ENCODE assay signal across 20 mouse cellular contexts in genomic region chr2:91977960-91978359, GRCm38 (mm10). TPM values are rescaled to one million over a fixed set of nuclear protein-coding genes. Genes with fewer than 3 reads are reported as not detected.
DNase-seq lines count a peak whose midpoint lies in the region; ATAC-seq and TF ChIP-seq lines count a peak whose summit lies in the region.
"Had no signal": no experiment of that assay in that cellular context is flagged by ENCODE, and none has a peak within 500 bp of the region (broad histone marks: within the 10 kb centered on the region; RNA-seq: fewer than 3 reads in every experiment).

No protein-coding gene starts in this region.

- no peaks in the 10 kb centered on the region for H3K9me3 ChIP-seq in forebrain, embryonic 15.5 days
- no peaks in the 10 kb centered on the region for H3K9me3 ChIP-seq in forebrain, postnatal 0 days (ENCODE audit: low read length)
- no peaks in the 10 kb centered on the region for H3K9me3 ChIP-seq in lung, embryonic 14.5 days (ENCODE audit: low read depth, low read length)
- H3K9me3 ChIP-seq in embryonic facial prominence, embryonic 10.5 days, result no peaks in the 10 kb centered on the region

- DNase-seq in forebrain, postnatal 0 days, result no peak
- DNase-seq in lung, embryonic 14.5 days, result no peak
- no peak for DNase-seq in lung, adult 2 months
- DNase-seq in embryonic facial prominence, embryonic 10.5 days (ENCODE audit: low spot score), result no peak
- DNase-seq in naive thymus-derived CD4-positive, alpha-beta T cell, adult 2 months (ENCODE audit: low read depth), result peak; percentile 43
- DNase-seq in embryo, embryonic 10.5 days (ENCODE audit: low spot score), result no peak
- no peak for DNase-seq in frontal cortex, postnatal 10 days (ENCODE audit: low spot score in 2 of 2)
- DNase-seq: adrenal gland, adult 2 months; B cell, adult 2 months; cerebellum, adult 11-12 months; kidney, adult 18-20 months; kidney, postnatal 36 days; lung, postnatal 10 days; right cerebral cortex, postnatal 14 days had no signal

- peaks cover 25% of the 10 kb centered on the region for H3K27me3 ChIP-seq in forebrain, embryonic 15.5 days
- H3K27me3 ChIP-seq in forebrain, postnatal 0 days (ENCODE audit: insufficient read depth, low read length), result peaks cover 10% of the 10 kb centered on the region
- peaks cover 37% of the 10 kb centered on the region for H3K27me3 ChIP-seq in lung, embryonic 14.5 days (ENCODE audit: insufficient read depth, low read length)
- peaks cover 67% of the 10 kb centered on the region for H3K27me3 ChIP-seq in embryonic facial prominence, embryonic 10.5 days (replicated peaks; ENCODE audit: low read depth, poor library complexity, severe bottlenecking)

- TF ChIP-seq CTCF in forebrain, postnatal 0 days (IDR thresholded peaks at IDR 0.05; ENCODE audit: low read depth), result no peak
- no peak for TF ChIP-seq CTCF in lung, embryonic 14.5 days (IDR thresholded peaks at IDR 0.05; ENCODE audit: low read depth)
- TF ChIP-seq CTCF in lung, adult 2 months (IDR thresholded peaks at IDR 0.05; ENCODE audit: insufficient read depth, low read length), result no peak

- 0 out of 2 replicates have a peak overlapping the region, but pooled peaks have one; percentile 29 for H3K27ac ChIP-seq in forebrain, embryonic 15.5 days (replicated peaks)
- no peak overlapping the region for H3K27ac ChIP-seq in forebrain, postnatal 0 days (ENCODE audit: low read depth, low read length)
- H3K27ac ChIP-seq in lung, embryonic 14.5 days (ENCODE audit: low read depth), result peak overlapping the region; percentile 30; the same call in 1 of the 2 replicates
- H3K27ac ChIP-seq in embryonic facial prominence, embryonic 10.5 days (replicated peaks), result peak overlapping the region; percentile 27; the same call in 1 of the 2 replicates

- no peak overlapping the region for H3K9ac ChIP-seq in forebrain, embryonic 15.5 days (replicated peaks)
- H3K9ac ChIP-seq in forebrain, postnatal 0 days, result no peak overlapping the region
- H3K9ac ChIP-seq in lung, embryonic 14.5 days, result no peak overlapping the region

- H3K4me1 ChIP-seq in forebrain, embryonic 15.5 days, result peaks cover 38% of the 10 kb centered on the region
- H3K4me1 ChIP-seq in forebrain, postnatal 0 days (ENCODE audit: insufficient read depth), result peaks cover 17% of the 10 kb centered on the region
- peaks cover 16% of the 10 kb centered on the region for H3K4me1 ChIP-seq in lung, embryonic 14.5 days (ENCODE audit: insufficient read depth)
- H3K4me1 ChIP-seq in lung, adult 2 months (ENCODE audit: control insufficient read depth, insufficient read depth, low read length), result no peaks in the 10 kb centered on the region
- peaks cover 62% of the 10 kb centered on the region for H3K4me1 ChIP-seq in embryonic facial prominence, embryonic 10.5 days

- no peak overlapping the region for H3K4me2 ChIP-seq in forebrain, embryonic 15.5 days (replicated peaks)
- H3K4me2 ChIP-seq in forebrain, postnatal 0 days (ENCODE audit: low read depth), result no peak overlapping the region
- H3K4me2 ChIP-seq in lung, embryonic 14.5 days, result no peak overlapping the region; the same call in 1 of the 2 replicates
- H3K4me2 ChIP-seq: liver, embryonic 11.5 days had no signal

- TF ChIP-seq POLR2A in lung, adult 2 months (IDR thresholded peaks at IDR 0.05; ENCODE audit: borderline replicate concordance, extremely low read depth, low read depth, low read length), result no peak

- 80% methylated on average over 4 of the region's 4 CpGs for WGBS in forebrain, embryonic 15.5 days
- WGBS in forebrain, postnatal 0 days, result 85% methylated on average over 4 of the region's 4 CpGs
- WGBS in lung, embryonic 14.5 days, result 69% methylated on average over 4 of the region's 4 CpGs
- WGBS in lung, adult 2 months, result 60% methylated on average over 4 of the region's 4 CpGs
- 81% methylated on average over 4 of the region's 4 CpGs for WGBS in embryonic facial prominence, embryonic 10.5 days

- ATAC-seq in forebrain, embryonic 15.5 days (replicated peaks), result no peak
- no peak for ATAC-seq in forebrain, postnatal 0 days
- no peak for ATAC-seq in lung, embryonic 14.5 days (ENCODE audit: insufficient read depth)

- H3K4me3 ChIP-seq in forebrain, embryonic 15.5 days, result no peak overlapping the region
- H3K4me3 ChIP-seq in forebrain, postnatal 0 days (ENCODE audit: low read depth, low read length), result no peak overlapping the region
- no peak overlapping the region for H3K4me3 ChIP-seq in lung, embryonic 14.5 days (ENCODE audit: low read depth, low read length)
- H3K4me3 ChIP-seq in lung, adult 2 months (replicated peaks; ENCODE audit: extremely low read depth, low read depth, low read length), result no peak overlapping the region
- no peak overlapping the region for H3K4me3 ChIP-seq in embryonic facial prominence, embryonic 10.5 days

- H3K36me3 ChIP-seq in forebrain, embryonic 15.5 days, result no peaks in the 10 kb centered on the region
- H3K36me3 ChIP-seq in forebrain, postnatal 0 days (ENCODE audit: insufficient read depth), result no peaks in the 10 kb centered on the region
- H3K36me3 ChIP-seq in lung, embryonic 14.5 days (ENCODE audit: insufficient read depth), result peaks cover 5% of the 10 kb centered on the region; the same call in 1 of the 2 replicates
- H3K36me3 ChIP-seq in embryonic facial prominence, embryonic 10.5 days (replicated peaks), result no peaks in the 10 kb centered on the region

RNA-seq across cellular contexts. Expression of gene Dgkz, which starts 2.3 kb away (rescaled TPM):
- 27.6 and 28.2 TPM in 2 replicates for polyA plus RNA-seq in forebrain, embryonic 15.5 days (2015; fragmentation: Nextera tagmentation; extraction: Ambion mirVana)
- 112 and 116 TPM in 2 replicates for total RNA-seq in forebrain, postnatal 0 days (2014; rRNA removed)
- polyA plus RNA-seq in forebrain, postnatal 0 days (2015; fragmentation: Nextera tagmentation; extraction: Ambion mirVana), result 29.1 and 31.4 TPM in 2 replicates
- polyA plus RNA-seq in lung, embryonic 14.5 days (2014; fragmentation: Nextera tagmentation; extraction: Ambion mirVana), result 59.2 and 63.9 TPM in 2 replicates
- 252 and 308 TPM in 2 replicates for polyA plus RNA-seq in lung, adult 2 months (2012; rRNA removed)
- 42.1 and 45.0 TPM in 2 replicates for polyA plus RNA-seq in embryonic facial prominence, embryonic 10.5 days (2016; fragmentation: Nextera tagmentation; extraction: Ambion mirVana)

RNA-seq across cellular contexts. Expression of gene Gm9821, which starts 32.5 kb away (rescaled TPM):
- 0.15 and 0.32 TPM in 2 replicates for polyA plus RNA-seq in forebrain, embryonic 15.5 days (2015; fragmentation: Nextera tagmentation; extraction: Ambion mirVana)
- not detected in 2 replicates for total RNA-seq in forebrain, postnatal 0 days (2014; rRNA removed)
- polyA plus RNA-seq in forebrain, postnatal 0 days (2015; fragmentation: Nextera tagmentation; extraction: Ambion mirVana), result not detected in 2 replicates
- 0.34 and 1.1 TPM in 2 replicates for polyA plus RNA-seq in lung, embryonic 14.5 days (2014; fragmentation: Nextera tagmentation; extraction: Ambion mirVana)
- not detected in 2 replicates for polyA plus RNA-seq in lung, adult 2 months (2012; rRNA removed)
- 0.23 and 0.41 TPM in 2 replicates for polyA plus RNA-seq in embryonic facial prominence, embryonic 10.5 days (2016; fragmentation: Nextera tagmentation; extraction: Ambion mirVana)
- total RNA-seq: adrenal gland, adult 2 months; gastrocnemius, postnatal 4 days; layer of hippocampus, postnatal 25 days; left cerebral cortex, postnatal 36 days had no signal
- polyA plus RNA-seq: adrenal gland, adult 2 months; cortical plate, adult 2 months had no signal

RNA-seq across cellular contexts. Expression of gene Mdk, which starts 45.9 kb away (rescaled TPM):
- 347 and 357 TPM in 2 replicates for polyA plus RNA-seq in forebrain, embryonic 15.5 days (2015; fragmentation: Nextera tagmentation; extraction: Ambion mirVana)
- total RNA-seq in forebrain, postnatal 0 days (2014; rRNA removed), result 74.2 and 75.5 TPM in 2 replicates
- polyA plus RNA-seq in forebrain, postnatal 0 days (2015; fragmentation: Nextera tagmentation; extraction: Ambion mirVana), result 121 and 162 TPM in 2 replicates
- 1,044 and 1,097 TPM in 2 replicates for polyA plus RNA-seq in lung, embryonic 14.5 days (2014; fragmentation: Nextera tagmentation; extraction: Ambion mirVana)
- 10.0 and 10.1 TPM in 2 replicates for polyA plus RNA-seq in lung, adult 2 months (2012; rRNA removed)
- 2,212 and 2,218 TPM in 2 replicates for polyA plus RNA-seq in embryonic facial prominence, embryonic 10.5 days (2016; fragmentation: Nextera tagmentation; extraction: Ambion mirVana)

RNA-seq across cellular contexts. Expression of gene Creb3l1, which starts 46.3 kb away (rescaled TPM):
- 0.92 and 1.0 TPM in 2 replicates for polyA plus RNA-seq in forebrain, embryonic 15.5 days (2015; fragmentation: Nextera tagmentation; extraction: Ambion mirVana)
- 1.4 and 2.0 TPM in 2 replicates for total RNA-seq in forebrain, postnatal 0 days (2014; rRNA removed)
- 2.9 TPM in 2 replicates for polyA plus RNA-seq in forebrain, postnatal 0 days (2015; fragmentation: Nextera tagmentation; extraction: Ambion mirVana)
- polyA plus RNA-seq in lung, embryonic 14.5 days (2014; fragmentation: Nextera tagmentation; extraction: Ambion mirVana), result 18.6 and 19.3 TPM in 2 replicates
- polyA plus RNA-seq in lung, adult 2 months (2012; rRNA removed), result 11.6 and 15.0 TPM in 2 replicates
- polyA plus RNA-seq in embryonic facial prominence, embryonic 10.5 days (2016; fragmentation: Nextera tagmentation; extraction: Ambion mirVana), result 0.93 and 1.0 TPM in 2 replicates

RNA-seq across cellular contexts. Expression of gene Chrm4, which starts 50.9 kb away (rescaled TPM):
- polyA plus RNA-seq in forebrain, embryonic 15.5 days (2015; fragmentation: Nextera tagmentation; extraction: Ambion mirVana), result 1.5 and 1.8 TPM in 2 replicates
- total RNA-seq in forebrain, postnatal 0 days (2014; rRNA removed), result 4.0 and 7.0 TPM in 2 replicates
- 1.1 and 1.3 TPM in 2 replicates for polyA plus RNA-seq in forebrain, postnatal 0 days (2015; fragmentation: Nextera tagmentation; extraction: Ambion mirVana)
- polyA plus RNA-seq in lung, embryonic 14.5 days (2014; fragmentation: Nextera tagmentation; extraction: Ambion mirVana), result 0.22 and 0.33 TPM in 2 replicates
- 0.10 and 0.13 TPM in 2 replicates for polyA plus RNA-seq in lung, adult 2 months (2012; rRNA removed)
- 0.74 and 1.4 TPM in 2 replicates for polyA plus RNA-seq in embryonic facial prominence, embryonic 10.5 days (2016; fragmentation: Nextera tagmentation; extraction: Ambion mirVana)

Comparison
In these comparisons a context has a peak if more than half of its experiments do, and no peak if none do; other contexts are left out.
1. RNA of gene Mdk, which starts 45.9 kb away (polyA plus RNA-seq): 2,212 to 2,218 TPM in embryonic facial prominence, embryonic 10.5 days, 1,044 to 1,097 TPM in lung, embryonic 14.5 days, 347 to 357 TPM in forebrain, embryonic 15.5 days and 121 to 162 TPM in forebrain, postnatal 0 days; 10.0 to 10.1 TPM in lung, adult 2 months; every median in the first group is over 10 times any median in the second.